In the genomic region with DNA sequence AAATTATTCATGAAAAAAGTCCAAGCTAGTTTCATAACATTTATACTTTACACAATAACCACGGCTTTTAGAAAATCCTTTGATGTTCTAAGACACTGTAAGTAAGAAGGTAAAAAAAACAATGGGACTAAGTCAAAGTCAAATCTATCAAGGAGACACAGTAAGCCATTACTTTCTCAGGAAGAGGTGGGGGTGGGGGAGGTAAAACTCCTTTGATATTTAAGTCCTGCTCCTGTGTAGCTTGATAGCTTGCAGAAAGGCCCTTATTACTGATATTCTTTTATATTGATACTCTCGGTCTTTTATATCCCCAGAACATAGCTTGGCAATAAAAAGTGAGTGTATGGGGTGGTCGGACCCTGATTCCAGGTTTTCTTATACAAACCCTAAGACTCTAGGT, we compare ENCODE assay signal across 8 mouse cellular contexts. TPM values are rescaled to one million over a fixed set of nuclear protein-coding genes. Genes with fewer than 3 reads are reported as not detected.
A peak's percentile ranks its signal among the peaks of the same experiment; 100 is the strongest.
DNase-seq lines count a peak whose midpoint lies in the region; ATAC-seq and TF ChIP-seq lines count a peak whose summit lies in the region.

No protein-coding gene starts in this region.

- intact Hi-C loops in gastrocnemius, adult 2 months (cut with DNase I): loop anchor here (5.0 kb wide), 1 partner anchor 48 kb away; no protein-coding TSS in a partner anchor
- intact Hi-C loops in gastrocnemius, postnatal 36 days (cut with DNase I): no loop called here

- peak overlapping the region; percentile 72 for H3K4me2 ChIP-seq in liver, embryonic 13.5 days

- H3K27me3 ChIP-seq in testis, adult 2 months (ENCODE audit: control insufficient read depth, insufficient read depth, low read length): no peaks in the 10 kb centered on the region
- H3K27me3 ChIP-seq in liver, embryonic 13.5 days: no peaks in the 10 kb centered on the region

- no peak for ATAC-seq in liver, embryonic 13.5 days (ENCODE audit: low read depth)

- H3K9ac ChIP-seq in liver, embryonic 13.5 days: peak overlapping the region; percentile 75

- TF ChIP-seq POLR2A in testis, adult 2 months (IDR thresholded peaks at IDR 0.05; ENCODE audit: control insufficient read depth, low read depth, low read length): no peak

- DNase-seq in gastrocnemius, adult 2 months: no peak
- DNase-seq in gastrocnemius, postnatal 36 days: no peak
- no peak for DNase-seq in testis, postnatal 14 days (ENCODE audit: low spot score)
- DNase-seq in liver, embryonic 13.5 days: no peak
- DNase-seq in thymus, postnatal 10 days (ENCODE audit: low spot score in 2 of 2): no peak
- no peak for DNase-seq in c-Kit-positive CD71-positive TER-119-positive erythroid progenitor cells, embryonic 14.5 days (ENCODE audit: low spot score)
- DNase-seq in gastrocnemius, postnatal 25 days: no peak

- peaks cover 3% of the 10 kb centered on the region; the same call in 1 of the 2 replicates for H3K9me3 ChIP-seq in liver, embryonic 13.5 days (replicated peaks)

- WGBS in liver, embryonic 13.5 days (ENCODE audit: insufficient replicate concordance): 50% methylated on average over 3 of the region's 3 CpGs

- H3K36me3 ChIP-seq in testis, adult 2 months (ENCODE audit: control insufficient read depth, insufficient read depth, low read length): no peaks in the 10 kb centered on the region; the same call in 1 of the 2 replicates
- peaks cover 13% of the 10 kb centered on the region for H3K36me3 ChIP-seq in liver, embryonic 13.5 days

- TF ChIP-seq CTCF in gastrocnemius, adult 2 months (IDR thresholded peaks at IDR 0.05): no peak
- TF ChIP-seq CTCF in testis, adult 2 months (IDR thresholded peaks at IDR 0.05; ENCODE audit: control insufficient read depth, insufficient read depth, insufficient replicate concordance, low read depth, low read length): no peak

- peaks cover 2% of the 10 kb centered on the region; the same call in 1 of the 2 replicates for H3K4me1 ChIP-seq in testis, adult 2 months (ENCODE audit: control insufficient read depth, insufficient read depth, low read length)
- peaks cover 34% of the 10 kb centered on the region for H3K4me1 ChIP-seq in liver, embryonic 13.5 days (replicated peaks)

- H3K27ac ChIP-seq in gastrocnemius, adult 2 months: peak overlapping the region; percentile 90
- H3K27ac ChIP-seq in testis, adult 2 months (ENCODE audit: control insufficient read depth, insufficient read depth, low read depth, low read length): peak overlapping the region; percentile 99
- H3K27ac ChIP-seq in liver, embryonic 13.5 days: no peak overlapping the region

- H3K4me3 ChIP-seq in gastrocnemius, adult 2 months: peak overlapping the region; percentile 82
- peak overlapping the region; percentile 100 for H3K4me3 ChIP-seq in testis, adult 2 months (ENCODE audit: control insufficient read depth, low read depth, low read length)
- H3K4me3 ChIP-seq in liver, embryonic 13.5 days (replicated peaks): peak overlapping the region; percentile 71

RNA-seq across cellular contexts. Expression of a gene that starts 0.6 kb away (rescaled TPM):
- 10 to 100 TPM in 1 of 2 experiments, 1 to 10 TPM in 1; 8.9 to 10.6 TPM for total RNA-seq in gastrocnemius, adult 2 months (2021)
- total RNA-seq in gastrocnemius, postnatal 36 days (2021): 1 to 10 TPM; 6.5 to 7.0 TPM
- polyA plus RNA-seq in testis, adult 2 months (2012; rRNA removed): 11.1 and 13.1 TPM in 2 replicates
- 2.8 and 3.0 TPM in 2 replicates for polyA plus RNA-seq in liver, embryonic 13.5 days (2015; fragmentation: Nextera tagmentation; extraction: Ambion mirVana)
- total RNA-seq in gastrocnemius, postnatal 25 days (2021): 1 to 10 TPM; 6.3 to 7.3 TPM

RNA-seq across cellular contexts. Expression of a gene that starts 18.4 kb away (rescaled TPM):
- 10 to 100 TPM; 37.9 to 52.7 TPM for total RNA-seq in gastrocnemius, adult 2 months (2021)
- total RNA-seq in gastrocnemius, postnatal 36 days (2021): 10 to 100 TPM; 38.0 to 38.6 TPM
- polyA plus RNA-seq in testis, adult 2 months (2012; rRNA removed): 187 and 199 TPM in 2 replicates
- 66.3 and 71.4 TPM in 2 replicates for polyA plus RNA-seq in liver, embryonic 13.5 days (2015; fragmentation: Nextera tagmentation; extraction: Ambion mirVana)
- 10 to 100 TPM; 41.4 to 47.9 TPM for total RNA-seq in gastrocnemius, postnatal 25 days (2021)

RNA-seq across cellular contexts. Expression of a gene that starts 18.6 kb away (rescaled TPM):
- 1 to 10 TPM in 1 of 2 experiments, under 1 TPM in 1; 0.95 to 1.7 TPM for total RNA-seq in gastrocnemius, adult 2 months (2021)
- 1 to 10 TPM in 1 of 2 experiments, under 1 TPM in 1; 0.72 to 1.0 TPM for total RNA-seq in gastrocnemius, postnatal 36 days (2021)
- polyA plus RNA-seq in testis, adult 2 months (2012; rRNA removed): 11.6 and 13.7 TPM in 2 replicates
- polyA plus RNA-seq in liver, embryonic 13.5 days (2015; fragmentation: Nextera tagmentation; extraction: Ambion mirVana): 0.12 and 0.14 TPM in 2 replicates
- 1 to 10 TPM; 1.1 to 1.2 TPM for total RNA-seq in gastrocnemius, postnatal 25 days (2021)

RNA-seq across cellular contexts. Expression of a gene that starts 50.5 kb away (rescaled TPM):
- 10 to 100 TPM; 56.1 to 63.1 TPM for total RNA-seq in gastrocnemius, adult 2 months (2021)
- 10 to 100 TPM; 51.0 to 54.7 TPM for total RNA-seq in gastrocnemius, postnatal 36 days (2021)
- 52.6 and 54.0 TPM in 2 replicates for polyA plus RNA-seq in testis, adult 2 months (2012; rRNA removed)
- 49.4 and 49.9 TPM in 2 replicates for polyA plus RNA-seq in liver, embryonic 13.5 days (2015; fragmentation: Nextera tagmentation; extraction: Ambion mirVana)
- total RNA-seq in gastrocnemius, postnatal 25 days (2021): 10 to 100 TPM; 47.1 to 54.2 TPM
